Mouse (Mus musculus) hindbrain, embryonic 16.5 days (tissue): ENCODE measurements around the gene Nlk. TPM values are rescaled to one million over a fixed set of nuclear protein-coding genes. Genes with fewer than 3 reads are reported as not detected.
A peak's percentile ranks its signal among the peaks of the same experiment; 100 is the strongest.

ENCODE experiments used
- ATAC-seq: fragments of 200-750 bp; cut with Nextera tagmentation; 2 replicates; pipeline ENCODE4 v1.8.0; 2017; ENCODE audit warnings: moderate TSS enrichment, moderate library complexity
- H3K27ac ChIP-seq: fragments of 300-500 bp; sonication (generic); 2 replicates; pipeline ENCODE4 v1.5.1; 2014; ENCODE audit warnings: low read depth, mild to moderate bottlenecking, control low read depth, low read length, moderate library complexity
- H3K27me3 ChIP-seq: fragments of 300-500 bp; sonication (generic); replicated peaks from 2 replicates; pipeline ENCODE4 v1.6.1; 2014; ENCODE audit warnings: low read length; ENCODE audit not compliant: control insufficient read depth, insufficient read depth
- H3K36me3 ChIP-seq: fragments of 300-500 bp; sonication (generic); 2 replicates; pipeline ENCODE4 v1.6.1; 2014; ENCODE audit warnings: mild to moderate bottlenecking, low read length, moderate library complexity, mixed read lengths; ENCODE audit not compliant: control insufficient read depth, insufficient read depth
- H3K4me1 ChIP-seq: fragments of 300-500 bp; sonication (generic); 2 replicates; pipeline ENCODE4 v1.6.1; 2014; ENCODE audit warnings: low read depth, low read length; ENCODE audit not compliant: control insufficient read depth, insufficient read depth
- H3K4me2 ChIP-seq: fragments of 300-500 bp; sonication (generic); 2 replicates; pipeline ENCODE4 v1.6.1; 2014; ENCODE audit warnings: mild to moderate bottlenecking, low read length, control low read depth, moderate library complexity
- H3K4me3 ChIP-seq: fragments of 300-500 bp; sonication (generic); 2 replicates; pipeline ENCODE4 v1.5.1; 2014; ENCODE audit warnings: mild to moderate bottlenecking, low read length, control low read depth, moderate library complexity
- H3K9ac ChIP-seq: fragments of 300-500 bp; sonication (generic); 2 replicates; pipeline ENCODE4 v1.6.1; 2014; ENCODE audit warnings: low read depth, mild to moderate bottlenecking, control low read depth, low read length, moderate library complexity
- H3K9me3 ChIP-seq: fragments of 300-500 bp; sonication (generic); 2 replicates; pipeline ENCODE4 v1.6.1; 2014; ENCODE audit warnings: mild to moderate bottlenecking, low read length, moderate library complexity; ENCODE audit not compliant: control insufficient read depth
- WGBS: fragments of 180-500 bp; shearing (Covaris S2); extraction: QIAGEN DNeasy Blood & Tissue Kit; methylation state at CpG from one replicate; pipeline ENCODE4 v1.1.7; 2014; 5-methylcytosine and 5-hydroxymethylcytosine counted together
- polyA plus RNA-seq: library from polyadenylated mRNA; unstranded; fragments of >200 nt; fragmentation: Nextera tagmentation; extraction: Ambion mirVana; gene quantifications from 2 replicates; pipeline ENCODE4 v1.2.1, GENCODE M21; 2015

Gene Nlk
- polyA plus RNA-seq, 1 experiment from 2014 or later, result 19.4 TPM

GRCm38 (mm10) chr11:78550168-78551058 is 146.8 kb downstream of the Nlk start, which contains the start of gene Tmem97:
Gene Tmem97, minus strand, starts transcription at chr11:78550777.
- no peaks in the 10 kb centered on the region for H3K9me3 ChIP-seq
- peak within 1 kb of the TSS; percentile 88 for H3K27ac ChIP-seq
- peak within 1 kb of the TSS; percentile 69 for H3K4me3 ChIP-seq
- H3K4me1 ChIP-seq, result peaks cover 13% of the 10 kb centered on the region
- no peaks in the 10 kb centered on the region for H3K27me3 ChIP-seq
- peak within 1 kb of the TSS; percentile 72 for H3K9ac ChIP-seq
- no peaks in the 10 kb centered on the region for H3K36me3 ChIP-seq
- ATAC-seq, result peak; percentile 100
- WGBS, result under 1% methylated on average over 60 of the region's 60 CpGs
- peak within 1 kb of the TSS; percentile 76 for H3K4me2 ChIP-seq

- Histone ChIP-seq H3K27me3 (no peaks in the 10 kb centered on the region), H3K9me3 (no peaks in the 10 kb centered on the region), H3K9ac (peak overlapping the region; percentile 70; the same call in 1 of the 2 replicates), H3K36me3 (no peaks in the 10 kb centered on the region), H3K4me2 (peak overlapping the region; percentile 76), H3K4me3 (peak overlapping the region; percentile 69), H3K4me1 (peaks cover 13% of the 10 kb centered on the region), H3K27ac (no peak overlapping the region)
- 17% methylated on average over 5 of the region's 5 CpGs for WGBS
- ATAC-seq, result no peak
These were observed 147.6 kb downstream of the Nlk start for GRCm38 (mm10) chr11:78549491-78549987.

- Histone ChIP-seq H3K4me2 (no peak overlapping the region), H3K9me3 (no peaks in the 10 kb centered on the region), H3K4me1 (peaks cover 13% of the 10 kb centered on the region), H3K9ac (no peak overlapping the region), H3K4me3 (no peak overlapping the region), H3K36me3 (peaks cover 5% of the 10 kb centered on the region), H3K27ac (no peak overlapping the region), H3K27me3 (no peaks in the 10 kb centered on the region)
- no peak for ATAC-seq
- WGBS, result 96% methylated on average over 2 of the region's 2 CpGs
These were observed 149.3 kb downstream of the Nlk start for GRCm38 (mm10) chr11:78547718-78548460.

GRCm38 (mm10) chr11:78545181-78545580 is 152.0 kb downstream of the Nlk start:
- ATAC-seq, result no peak
- H3K4me2 ChIP-seq, result no peak overlapping the region
- no peaks in the 10 kb centered on the region for H3K9me3 ChIP-seq
- H3K4me3 ChIP-seq, result no peak overlapping the region
- H3K9ac ChIP-seq, result no peak overlapping the region
- H3K27ac ChIP-seq, result no peak overlapping the region
- peaks cover 17% of the 10 kb centered on the region for H3K36me3 ChIP-seq
- 80% methylated on average over 8 of the region's 8 CpGs for WGBS
- H3K4me1 ChIP-seq, result peaks cover 11% of the 10 kb centered on the region
- no peaks in the 10 kb centered on the region for H3K27me3 ChIP-seq

GRCm38 (mm10) chr11:78544449-78545111 is 152.6 kb downstream of the Nlk start:
- peaks cover 9% of the 10 kb centered on the region for H3K4me1 ChIP-seq
- no peak overlapping the region for H3K27ac ChIP-seq
- peaks cover 17% of the 10 kb centered on the region for H3K36me3 ChIP-seq
- H3K27me3 ChIP-seq, result no peaks in the 10 kb centered on the region
- H3K9me3 ChIP-seq, result no peaks in the 10 kb centered on the region
- no peak for ATAC-seq
- no peak overlapping the region for H3K4me2 ChIP-seq
- 96% methylated on average over 7 of the region's 7 CpGs for WGBS
- H3K4me3 ChIP-seq, result no peak overlapping the region
- H3K9ac ChIP-seq, result no peak overlapping the region

GRCm38 (mm10) chr11:78540358-78540757 is 156.8 kb downstream of the Nlk start:
- Histone ChIP-seq H3K4me2 (no peak overlapping the region), H3K9ac (no peak overlapping the region), H3K27me3 (no peaks in the 10 kb centered on the region), H3K4me3 (no peak overlapping the region), H3K4me1 (peaks cover 11% of the 10 kb centered on the region), H3K36me3 (peaks cover 17% of the 10 kb centered on the region), H3K9me3 (no peaks in the 10 kb centered on the region), H3K27ac (no peak overlapping the region)
- no peak for ATAC-seq
- 92% methylated on average over 3 of the region's 3 CpGs for WGBS

- Histone ChIP-seq H3K4me1 (peaks cover 26% of the 10 kb centered on the region), H3K27me3 (no peaks in the 10 kb centered on the region), H3K4me3 (peak overlapping the region; percentile 59), H3K36me3 (peaks cover 10% of the 10 kb centered on the region), H3K27ac (peak overlapping the region; percentile 75), H3K4me2 (peak overlapping the region; percentile 86), H3K9ac (peak overlapping the region; percentile 73), H3K9me3 (no peaks in the 10 kb centered on the region)
- WGBS, result 2% methylated on average over 14 of the region's 14 CpGs
- no peak for ATAC-seq
These were observed 160.5 kb downstream of the Nlk start for GRCm38 (mm10) chr11:78536690-78537084.

GRCm38 (mm10) chr11:78536080-78536689 is 161.0 kb downstream of the Nlk start, which contains the start of the genes Tnfaip1 and Ift20:
Gene Tnfaip1, minus strand, starts transcription at chr11:78536332.
Gene Ift20, plus strand, starts transcription at chr11:78536361.
- peak; percentile 98 for ATAC-seq
- peak within 1 kb of the TSS; percentile 59 for H3K4me3 ChIP-seq
- H3K9me3 ChIP-seq, result no peaks in the 10 kb centered on the region
- H3K27ac ChIP-seq, result peak within 1 kb of the TSS; percentile 89
- peak within 1 kb of the TSS; percentile 81 for H3K9ac ChIP-seq
- H3K4me1 ChIP-seq, result peaks cover 26% of the 10 kb centered on the region
- H3K27me3 ChIP-seq, result no peaks in the 10 kb centered on the region
- peaks cover 8% of the 10 kb centered on the region for H3K36me3 ChIP-seq
- H3K4me2 ChIP-seq, result peak within 1 kb of the TSS; percentile 86
- under 1% methylated on average over 52 of the region's 52 CpGs for WGBS
